Mouse (Mus musculus) MEL (cell line): ENCODE results near the gene Grin2b. TPM values are rescaled to one million over a fixed set of nuclear protein-coding genes. Genes with fewer than 3 reads are reported as not detected.

Experiments used
- DNase-seq: peaks from one replicate; pipeline ENCODE4 v3.0.0; 2011; ENCODE audit warnings: low read depth, low spot score
- H3K27ac ChIP-seq: 2 replicates; pipeline ENCODE4 v1.5.1; 2012; ENCODE audit warnings: low read depth, mild to moderate bottlenecking, control low read depth, low read length, moderate library complexity; ENCODE audit not compliant: control insufficient read depth
- H3K27me3 ChIP-seq, 2 experiments: fragments of 150-350 bp in 1 of 2; sonication (generic) in 1 of 2; 2 replicates each; pipeline ENCODE4 v1.6.1; 2012; ENCODE audit warnings: low read length in 2 of 2, mild to moderate bottlenecking in 2 of 2, improper control_type of control experiment in 1 of 2, moderate library complexity in 1 of 2; ENCODE audit not compliant: insufficient read depth in 2 of 2, control insufficient read depth in 1 of 2
- H3K36me3 ChIP-seq, 2 experiments: 2 replicates each; pipeline ENCODE4 v1.6.1; 2012 to 2014; ENCODE audit warnings: low read length in 2 of 2, improper control_type of control experiment in 1 of 2, inconsistent platforms in 1 of 2, mild to moderate bottlenecking in 1 of 2; ENCODE audit not compliant: insufficient read depth in 2 of 2, control insufficient read depth in 1 of 2
- H3K4me1 ChIP-seq, 2 experiments: fragments of 150-350 bp in 1 of 2; sonication (generic) in 1 of 2; 2 replicates each; pipeline ENCODE4 v1.6.1; 2012; ENCODE audit warnings: low read length in 2 of 2, improper control_type of control experiment in 1 of 2, mild to moderate bottlenecking in 1 of 2; ENCODE audit not compliant: insufficient read depth in 2 of 2, control insufficient read depth in 1 of 2
- H3K4me3 ChIP-seq, 2 experiments: fragments of 150-350 bp in 1 of 2; sonication (generic) in 1 of 2; 2 replicates each; pipeline ENCODE4 v1.5.1; 2012; ENCODE audit warnings: low read depth in 2 of 2, low read length in 2 of 2, mild to moderate bottlenecking in 2 of 2, moderate library complexity in 2 of 2, control low read depth in 1 of 2, improper control_type of control experiment in 1 of 2; ENCODE audit not compliant: control insufficient read depth in 1 of 2, insufficient read depth in 1 of 2
- H3K79me2 ChIP-seq: 2 replicates; pipeline ENCODE4 v1.6.1; 2012; ENCODE audit warnings: mild to moderate bottlenecking, low read length, moderate library complexity; ENCODE audit not compliant: control insufficient read depth, poor library complexity, insufficient read depth
- H3K9ac ChIP-seq: 2 replicates; pipeline ENCODE4 v1.6.1; 2012; ENCODE audit warnings: low read depth, mild to moderate bottlenecking, control low read depth, low read length, moderate library complexity; ENCODE audit not compliant: control insufficient read depth, poor library complexity, severe bottlenecking
- H3K9me3 ChIP-seq: fragments of 150-350 bp; sonication (generic); replicated peaks from 2 replicates; pipeline ENCODE4 v1.6.1; 2012; ENCODE audit warnings: mild to moderate bottlenecking, low read length, improper control_type of control experiment, moderate library complexity; ENCODE audit not compliant: insufficient read depth
- CHD2 ChIP-seq: IDR thresholded peaks from 2 replicates; pipeline ENCODE4 v1.6.1; 2011; ENCODE audit warnings: low read length, improper control_type of control experiment
- CTCF ChIP-seq, 3 experiments: IDR thresholded peaks in 2 of 3; conservative IDR thresholded peaks in 1 of 3; 2 replicates each; pipeline ENCODE4 v1.5.1; 2011 to 2012; ENCODE audit warnings: low read length in 3 of 3, low read depth in 2 of 3, mild to moderate bottlenecking in 2 of 3, improper control_type of control experiment in 1 of 3, inconsistent platforms in 1 of 3, mixed read lengths in 1 of 3, moderate library complexity in 1 of 3; ENCODE audit not compliant: control insufficient read depth in 1 of 3, insufficient read depth in 1 of 3, poor library complexity in 1 of 3, severe bottlenecking in 1 of 3
- KAT2A ChIP-seq: conservative IDR thresholded peaks from 2 replicates; pipeline ENCODE4 v1.6.1; 2012; ENCODE audit warnings: low read depth, low read length, improper control_type of control experiment, inconsistent platforms
- MAX ChIP-seq: IDR thresholded peaks from 2 replicates; pipeline ENCODE4 v1.6.1; 2011; ENCODE audit warnings: low read length, improper control_type of control experiment
- MEF2A ChIP-seq: IDR thresholded peaks from 2 replicates; pipeline ENCODE4 v1.6.1; 2014; ENCODE audit warnings: low read depth, mild to moderate bottlenecking, inconsistent platforms, low read length, improper control_type of control experiment; ENCODE audit not compliant: poor library complexity, insufficient replicate concordance, severe bottlenecking; ENCODE audit errors: extremely low read depth
- MYC ChIP-seq: IDR thresholded peaks from 2 replicates; pipeline ENCODE4 v1.6.1; 2011; ENCODE audit warnings: low read depth, mild to moderate bottlenecking, low read length, improper control_type of control experiment, moderate library complexity
- NELFE ChIP-seq: IDR thresholded peaks from 2 replicates; pipeline ENCODE4 v1.6.1; 2011; ENCODE audit warnings: low read depth, low read length, improper control_type of control experiment
- POLR2A ChIP-seq, 2 experiments: IDR thresholded peaks; 2 replicates each; pipeline ENCODE4 v1.6.1; 2011 to 2012; ENCODE audit warnings: low read length in 2 of 2, mild to moderate bottlenecking in 2 of 2, control low read depth in 1 of 2, improper control_type of control experiment in 1 of 2, low read depth in 1 of 2, moderate library complexity in 1 of 2; ENCODE audit not compliant: control insufficient read depth in 1 of 2, insufficient read depth in 1 of 2, poor library complexity in 1 of 2
- POLR2AphosphoS5 ChIP-seq: IDR thresholded peaks from 2 replicates; pipeline ENCODE4 v1.6.1; 2012; ENCODE audit warnings: low read depth, borderline replicate concordance, mild to moderate bottlenecking, inconsistent platforms, low read length, moderate library complexity, mixed read lengths
- RCOR1 ChIP-seq: IDR thresholded peaks from 2 replicates; pipeline ENCODE4 v1.6.1; 2012; ENCODE audit warnings: low read depth, mild to moderate bottlenecking, inconsistent platforms, low read length, improper control_type of control experiment
- SMC3 ChIP-seq: IDR thresholded peaks from 2 replicates; pipeline ENCODE4 v1.6.1; 2011; ENCODE audit warnings: low read depth, low read length, improper control_type of control experiment
- TAL1 ChIP-seq: IDR thresholded peaks from 2 replicates; pipeline ENCODE4 v1.6.1; 2012; ENCODE audit warnings: mild to moderate bottlenecking, inconsistent platforms, low read length, moderate library complexity, mixed read lengths
- UBTF ChIP-seq: IDR thresholded peaks from 2 replicates; pipeline ENCODE4 v1.6.1; 2012; ENCODE audit warnings: low read depth, mild to moderate bottlenecking, inconsistent platforms, low read length, improper control_type of control experiment, moderate library complexity, borderline replicate concordance; ENCODE audit not compliant: insufficient read depth
- USF2 ChIP-seq, 2 experiments: IDR thresholded peaks; 2 replicates each; pipeline ENCODE4 v1.6.1; 2011 to 2012; ENCODE audit warnings: improper control_type of control experiment in 2 of 2, low read length in 2 of 2, borderline replicate concordance in 1 of 2, inconsistent platforms in 1 of 2, low read depth in 1 of 2, mild to moderate bottlenecking in 1 of 2; ENCODE audit not compliant: insufficient read depth in 1 of 2
- ZC3H11A ChIP-seq: IDR thresholded peaks from 2 replicates; pipeline ENCODE4 v1.6.1; 2012; ENCODE audit warnings: low read depth, mild to moderate bottlenecking, inconsistent platforms, low read length, improper control_type of control experiment
- ZMIZ1 ChIP-seq: IDR thresholded peaks from 2 replicates; pipeline ENCODE4 v1.6.1; 2012; ENCODE audit warnings: low read depth, mild to moderate bottlenecking, inconsistent platforms, low read length, improper control_type of control experiment, moderate library complexity
- polyA plus RNA-seq, 2 experiments: library from polyadenylated mRNA; stranded (reverse) in 1 of 2; unstranded in 1 of 2; fragments of >175 nt in 1 of 2; fragments of >200 nt in 1 of 2; gene quantifications; 2 replicates each; pipeline versions ENCODE4 v1.2.1 to v1.2.4; 2012; ENCODE audit warnings: low replicate concordance in 2 of 2, low read depth in 1 of 2; ENCODE audit not compliant: insufficient read length in 2 of 2, insufficient read depth in 1 of 2, missing spikeins in 1 of 2
- total RNA-seq: library from RNA; depleted of rRNA; stranded (reverse); fragments of 300-350 nt; gene quantifications from 2 replicates; pipeline ENCODE4 v1.2.3, GENCODE M21; 2012

Grin2b gene
- total and polyA plus RNA-seq, 3 experiments = not detected

DNA sequence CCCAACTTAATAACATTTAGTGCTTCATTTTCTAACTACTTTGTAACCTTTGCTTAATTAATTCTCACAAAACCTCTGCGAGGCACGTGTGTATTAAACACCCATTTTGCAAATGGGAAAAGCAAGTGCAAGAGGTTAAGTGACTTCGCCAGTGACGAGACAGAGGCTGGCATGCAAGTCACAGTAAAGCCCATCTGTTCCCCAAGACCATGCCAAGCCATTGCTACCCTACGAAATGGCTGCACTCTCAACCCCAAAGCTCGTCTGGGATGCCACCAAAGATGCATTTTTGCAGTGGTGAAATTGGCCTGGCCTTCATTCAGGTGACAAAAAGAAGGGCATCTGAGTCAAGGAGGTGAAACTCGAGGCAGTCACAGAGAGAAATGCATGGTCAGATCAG, 103.2 kb downstream of the Grin2b start:
- Histone ChIP-seq H3K9me3 (no peaks in the 10 kb centered on the region), H3K27ac (no peak overlapping the region), H3K36me3 (no peaks in the 10 kb centered on the region), H3K79me2 (no peaks in the 10 kb centered on the region), H3K9ac (no peak overlapping the region), H3K27me3 (no peaks in the 10 kb centered on the region), H3K4me1 (no peaks in the 10 kb centered on the region), H3K4me3 (no peak overlapping the region)
- no peak for DNase-seq
- TF ChIP-seq RCOR1 = no peak
- no peak for TF ChIP-seq SMC3
- no peak for TF ChIP-seq ZMIZ1
- no peak for TF ChIP-seq MAX
- no peak for TF ChIP-seq KAT2A
- TF ChIP-seq POLR2AphosphoS5 = no peak
- no peak for TF ChIP-seq CHD2
- no peak for TF ChIP-seq UBTF
- TF ChIP-seq ZC3H11A = no peak
- TF ChIP-seq MYC = no peak
- TF ChIP-seq MEF2A = no peak
- no peak for TF ChIP-seq USF2 (IDR thresholded peaks at IDR 0.05; ENCODE audit: borderline replicate concordance in 1 of 2, insufficient read depth in 1 of 2, low read depth in 1 of 2, low read length in 2 of 2)
- TF ChIP-seq NELFE = no peak

GRCm38 (mm10) chr6:136053346-136053745, 120.0 kb downstream of the Grin2b start:
- Histone ChIP-seq H3K4me3 (no peak overlapping the region), H3K9ac (no peak overlapping the region), H3K36me3 (no peaks in the 10 kb centered on the region), H3K79me2 (no peaks in the 10 kb centered on the region), H3K27me3 (no peaks in the 10 kb centered on the region), H3K27ac (no peak overlapping the region), H3K4me1 (no peaks in the 10 kb centered on the region), H3K9me3 (no peaks in the 10 kb centered on the region)
- no peak for DNase-seq
- TF ChIP-seq ZMIZ1 (no peak), CTCF (IDR thresholded peaks at IDR 0.05 in 2 of 3, conservative IDR thresholded peaks at IDR 0.05 in 1 of 3; ENCODE audit: control insufficient read depth in 1 of 3, insufficient read depth in 1 of 3, low read depth in 2 of 3, low read length in 3 of 3, poor library complexity in 1 of 3, severe bottlenecking in 1 of 3) (no peak), KAT2A (no peak), POLR2A (IDR thresholded peaks at IDR 0.05; ENCODE audit: control insufficient read depth in 1 of 2, insufficient read depth in 1 of 2, low read depth in 1 of 2, low read length in 2 of 2, poor library complexity in 1 of 2) (no peak), TAL1 (no peak), ZC3H11A (no peak)
